Mouse (Mus musculus) lung, postnatal 10 days (tissue): ENCODE data around the gene Mpz.

Experiments
- DNase-seq: peaks from one replicate; pipeline ENCODE4 v3.0.0; 2021

Gene Mpz

DNA sequence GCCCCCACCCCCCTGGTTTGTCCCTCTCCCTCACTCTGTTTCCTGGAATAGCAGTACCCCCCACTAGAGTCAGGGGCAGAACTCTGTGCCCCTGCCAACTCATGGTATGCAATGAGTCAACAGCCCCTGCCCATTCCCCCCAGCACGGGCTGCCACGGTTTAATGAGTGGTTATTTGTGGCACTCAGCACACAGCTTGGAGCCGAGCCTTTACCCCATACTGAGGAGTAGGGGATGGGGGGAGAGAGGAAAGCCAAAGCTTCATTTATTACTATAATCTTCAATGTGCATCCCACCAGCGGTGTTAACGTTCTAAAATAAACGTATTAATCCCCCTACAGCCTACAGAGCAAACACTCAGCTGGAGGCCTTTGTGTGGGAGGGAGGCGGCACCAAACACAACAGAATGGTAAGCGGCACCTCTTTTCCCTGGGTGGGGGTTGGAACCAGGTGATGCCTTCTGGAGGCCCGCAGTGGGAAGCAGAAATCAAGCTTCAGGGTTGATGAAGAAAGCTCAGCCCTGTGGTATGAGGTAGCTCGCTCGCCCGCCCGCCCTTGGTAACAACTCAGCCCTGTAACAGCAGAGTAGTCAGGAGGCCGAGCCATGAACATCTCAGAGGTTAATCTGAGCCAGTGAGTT is 39.1 kb downstream of the Mpz start:
- no peak for DNase-seq

DNA sequence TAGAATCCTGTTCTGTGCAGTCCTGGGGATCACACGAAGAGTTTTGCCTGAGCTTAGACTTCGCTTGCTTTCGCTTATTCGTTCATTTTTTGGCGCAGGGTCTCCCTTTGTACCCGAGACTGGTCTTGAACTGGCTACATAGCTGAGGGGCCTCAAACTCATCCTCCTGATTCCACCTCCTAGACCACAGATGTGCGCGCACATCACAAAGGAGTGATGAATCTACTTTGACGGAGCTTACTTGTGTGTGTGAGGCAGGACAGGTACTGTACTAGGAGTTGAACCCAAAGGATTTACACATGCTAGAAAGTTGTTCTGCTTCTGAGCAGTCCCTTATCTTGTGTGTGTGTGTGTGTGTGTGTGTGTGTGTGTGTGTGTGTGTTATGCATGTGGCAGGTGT is 40.3 kb downstream of the Mpz start:
- DNase-seq = no peak

DNA sequence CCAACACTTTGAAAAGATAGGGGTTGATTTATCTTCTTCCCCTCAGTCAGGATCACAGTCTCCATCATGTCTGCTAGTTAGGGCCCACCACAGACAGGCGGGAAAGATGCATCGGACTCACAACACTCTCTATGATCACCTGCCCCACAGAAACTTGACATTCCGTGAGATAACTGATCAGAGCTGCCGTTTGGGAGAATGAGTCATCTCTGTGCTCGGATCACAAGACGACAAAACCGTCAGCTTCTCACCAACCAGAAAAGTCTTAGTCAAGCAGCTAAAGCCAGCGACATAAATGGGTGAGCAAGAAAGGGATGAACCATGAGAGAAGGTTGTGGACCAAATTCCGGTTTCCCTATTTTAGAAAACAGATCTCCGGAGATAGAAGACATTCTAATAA is 41.8 kb downstream of the Mpz start:
- no peak for DNase-seq

DNA sequence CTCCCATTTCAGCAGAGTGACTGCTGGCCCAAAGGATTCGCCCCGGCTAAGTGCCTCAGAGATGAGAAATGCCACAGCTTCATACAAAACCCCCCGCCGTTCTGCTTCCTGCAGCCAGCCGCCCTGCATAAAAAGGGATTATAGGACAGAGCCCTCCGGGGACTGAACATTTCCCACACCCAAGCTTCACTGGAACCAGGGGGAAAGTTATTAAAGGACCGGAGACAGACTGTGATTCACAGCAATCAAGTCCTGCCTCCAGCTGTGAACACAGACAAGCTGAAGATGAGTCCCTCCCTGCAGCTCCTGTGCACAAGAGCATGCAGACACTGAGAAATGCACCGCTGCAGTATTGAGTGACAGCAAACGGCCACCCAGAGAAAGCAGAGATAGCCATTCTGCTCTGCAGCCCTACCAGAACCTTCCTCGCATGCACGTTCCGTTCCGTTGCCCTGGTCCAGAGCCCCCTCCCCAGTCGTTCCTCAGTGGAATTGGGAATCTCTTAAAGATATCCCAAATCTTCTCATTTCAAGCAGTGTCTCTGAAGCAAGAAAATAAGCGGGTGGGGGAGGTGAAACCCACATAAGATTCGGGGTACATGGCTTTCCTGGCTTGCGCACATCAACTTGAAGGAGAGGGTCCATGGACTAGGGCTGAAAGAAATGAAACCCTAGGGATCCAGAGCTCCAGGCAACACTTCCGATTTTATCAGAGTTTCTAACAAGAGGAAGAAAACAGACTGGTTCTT is 42.8 kb downstream of the Mpz start:
- no peak for DNase-seq

GRCm38 (mm10) chr1:171193911-171194830 is 43.7 kb downstream of the Mpz start:
- DNase-seq = no peak

DNA sequence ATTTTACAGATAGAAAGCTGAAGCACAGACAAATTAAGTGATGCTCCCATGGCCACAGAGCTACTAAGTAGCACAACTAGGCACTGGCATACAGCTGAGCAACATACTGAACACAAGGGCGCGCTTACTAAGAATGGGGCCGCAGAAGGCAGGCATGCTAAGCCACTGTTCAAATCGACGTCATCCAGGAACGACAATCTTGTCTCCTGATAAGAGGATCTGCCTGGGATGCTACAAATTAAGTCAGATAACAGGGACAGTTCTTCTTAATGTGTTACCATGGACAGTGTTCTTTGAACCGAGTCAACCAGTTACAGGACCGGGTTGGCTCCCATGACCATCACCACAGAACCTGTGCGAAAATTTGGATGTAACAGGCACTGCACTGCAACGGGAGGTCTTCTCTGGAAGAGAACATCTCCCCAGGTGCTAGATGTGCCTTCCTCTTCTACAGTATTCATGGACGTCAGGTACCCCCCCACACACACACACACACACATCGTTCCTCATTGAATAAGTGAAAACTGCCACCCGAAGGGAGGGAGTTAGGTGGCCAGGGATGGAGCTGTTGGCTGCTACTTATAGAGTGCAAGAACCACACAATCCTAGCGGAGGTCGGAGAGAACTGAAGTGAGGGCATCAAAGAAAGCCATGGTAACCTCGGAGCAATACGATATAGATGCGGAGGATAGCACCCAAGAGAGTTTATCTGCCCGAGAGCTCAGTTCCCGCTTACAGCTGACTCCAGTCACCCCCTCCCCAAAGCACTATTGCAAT is 44.7 kb downstream of the Mpz start:
- no peak for DNase-seq

DNA sequence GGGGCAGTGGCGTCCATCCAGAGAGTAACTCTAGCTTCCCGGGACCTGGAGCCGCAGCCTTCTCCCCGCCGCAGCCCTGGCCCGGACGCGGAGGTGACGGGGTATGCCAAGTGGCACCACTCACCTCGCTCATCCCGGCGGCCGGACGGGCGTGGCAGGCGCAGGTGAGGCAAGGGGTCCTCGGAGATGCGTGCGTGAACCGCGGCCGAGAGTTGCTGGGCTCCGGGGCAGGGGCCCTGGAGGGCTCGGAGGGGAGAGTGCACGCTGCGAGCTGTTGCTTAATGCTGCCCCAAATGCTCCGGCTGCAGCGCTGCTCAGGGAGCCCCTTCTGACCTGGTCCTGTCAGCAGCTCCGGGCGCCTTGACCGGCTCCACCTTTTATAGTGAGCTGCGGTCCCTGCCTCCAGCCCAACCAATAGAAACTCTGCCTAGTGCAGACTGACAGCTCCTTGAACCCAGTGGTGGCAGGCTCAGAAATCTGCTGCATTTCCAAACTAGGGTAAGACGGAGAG is 45.4 kb downstream of the Mpz start, which contains the start of gene Pcp4l1:
Pcp4l1 (minus strand) TSS at position 382 of the 511 bp plus-strand sequence.
- peak; percentile 67 for DNase-seq

DNA sequence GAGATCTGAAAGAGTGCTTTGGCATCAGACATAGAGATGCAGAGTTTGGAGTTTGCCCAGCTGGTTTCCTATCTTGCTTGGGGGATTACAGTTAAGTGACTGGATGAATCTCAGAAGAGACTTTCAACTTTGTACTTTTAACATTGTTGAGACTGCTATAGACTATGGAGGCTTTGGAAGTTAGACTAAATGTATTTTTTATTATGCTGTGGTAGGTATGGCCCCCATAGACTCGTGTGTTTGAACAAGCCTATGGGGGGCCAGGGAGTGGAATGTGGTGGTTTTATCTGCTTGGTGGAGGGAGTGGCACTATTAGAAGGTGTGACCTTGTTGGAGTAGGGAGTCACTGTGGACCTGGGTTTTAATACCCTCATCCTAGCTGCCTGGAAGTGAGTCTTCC is 49.0 kb downstream of the Mpz start:
- DNase-seq = no peak

- no peak for DNase-seq
Measured at GRCm38 (mm10) chr1:171200769-171201168, 50.3 kb downstream of the Mpz start.

DNA sequence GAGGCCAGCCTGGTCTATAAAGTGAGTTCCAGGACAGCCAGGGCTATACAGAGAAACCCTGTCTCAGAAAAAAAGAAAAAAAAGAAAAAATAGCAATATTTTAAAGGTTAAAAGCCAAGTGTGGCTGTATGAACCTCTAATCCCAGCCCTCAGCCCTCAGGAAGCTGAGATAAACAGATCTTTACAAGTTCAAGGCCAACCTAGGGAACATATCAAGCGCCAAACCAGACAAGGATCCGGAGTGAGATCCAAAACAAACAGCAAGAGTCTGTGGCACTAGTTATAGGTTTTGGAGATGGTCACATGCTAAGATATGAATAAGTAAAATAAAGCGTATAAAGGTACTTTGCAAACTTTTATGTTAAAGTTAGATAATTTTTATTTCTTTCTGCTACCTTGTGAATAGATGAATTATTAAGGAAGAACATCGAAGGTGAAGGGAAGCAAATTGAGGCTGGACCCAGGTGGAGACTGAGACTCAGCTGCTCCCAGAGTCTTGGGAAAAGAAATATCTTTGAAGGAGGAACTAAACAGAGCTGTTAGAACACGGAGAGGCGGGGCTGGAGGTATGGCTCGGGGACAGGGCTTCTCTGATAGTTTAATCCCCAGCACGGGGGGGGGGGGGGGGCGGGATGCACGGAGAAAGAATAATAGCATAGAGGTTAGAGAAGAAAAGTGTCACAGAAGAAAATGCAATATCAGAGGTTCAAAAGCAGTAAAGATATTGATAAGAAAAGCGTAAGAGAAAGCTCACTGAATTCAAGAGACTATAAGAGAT is 53.1 kb downstream of the Mpz start:
- DNase-seq = no peak

GRCm38 (mm10) chr1:171204249-171204644 is 53.7 kb downstream of the Mpz start:
- no peak for DNase-seq

DNA sequence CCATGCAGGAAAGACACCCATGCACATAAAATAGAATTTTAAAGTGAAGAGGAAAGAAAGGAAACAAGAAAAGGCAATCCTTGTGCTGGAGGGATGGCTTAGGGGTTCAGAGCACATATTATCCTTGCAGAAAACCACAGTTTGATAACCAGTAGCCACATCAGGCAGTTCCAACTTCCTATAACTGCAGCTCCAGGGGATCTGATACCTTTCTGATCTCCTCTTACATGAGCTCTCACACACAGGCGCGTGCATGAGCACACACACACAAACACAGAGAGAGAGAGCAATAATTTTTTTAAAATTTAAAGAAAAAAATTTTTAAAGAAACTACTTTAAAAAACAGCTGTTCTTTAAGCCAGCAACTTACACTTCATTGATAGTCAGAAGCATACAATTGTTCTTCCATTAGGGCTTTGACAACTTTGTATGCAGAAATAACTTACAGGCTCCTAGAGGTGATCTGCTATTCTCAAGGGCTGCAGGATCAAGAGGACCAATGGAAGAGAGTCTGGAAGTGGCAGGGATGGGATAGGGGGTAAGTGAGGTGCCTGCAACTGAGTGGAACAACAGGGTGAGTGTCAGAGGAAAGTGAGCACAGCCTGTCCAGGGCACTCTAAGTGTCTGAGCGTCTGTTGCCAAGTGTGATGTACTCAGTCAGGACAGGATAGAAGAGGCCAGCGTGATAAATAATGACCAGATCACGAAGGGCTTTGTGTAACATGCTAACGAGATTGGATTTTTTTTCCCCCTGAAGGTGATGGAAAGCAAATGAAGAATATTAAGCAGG is 55.4 kb downstream of the Mpz start:
- DNase-seq = no peak

DNA sequence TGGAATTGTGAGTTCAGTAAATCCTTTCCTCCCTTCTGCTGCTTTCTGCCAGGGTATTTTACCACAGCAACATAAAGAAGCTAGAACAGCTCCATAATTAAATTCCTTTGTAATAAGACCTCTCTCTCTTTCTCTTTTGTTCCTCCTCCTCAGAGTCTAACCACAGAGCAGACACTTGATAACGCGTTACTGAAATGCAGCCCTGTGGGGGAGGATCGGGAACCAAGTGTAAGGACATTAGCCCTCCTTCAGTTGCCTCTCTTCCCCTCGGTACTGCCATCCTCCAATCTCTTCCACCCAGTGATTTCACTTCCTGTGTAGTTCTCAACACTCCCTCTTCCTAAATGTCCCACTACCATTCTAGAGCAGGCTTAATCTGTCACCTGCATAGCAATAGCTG is 58.9 kb downstream of the Mpz start:
- no peak for DNase-seq
